Mouse (Mus musculus) MEL (cell line): ENCODE measurements at regions not wholly inside any gene's neighbourhood (a gene's known extent, or its start where the extent isn't known, plus 50 kb on each side); places are given as distances from the start of the nearest gene placed in this dataset.

Experiments
- DNase-seq: peaks from one replicate; pipeline ENCODE4 v3.0.0; 2011; ENCODE audit warnings: low read depth, low spot score
- H3K27ac ChIP-seq: 2 replicates; pipeline ENCODE4 v1.5.1; 2012; ENCODE audit warnings: low read depth, mild to moderate bottlenecking, control low read depth, low read length, moderate library complexity; ENCODE audit not compliant: control insufficient read depth
- H3K27me3 ChIP-seq, 2 experiments: fragments of 150-350 bp in 1 of 2; sonication (generic) in 1 of 2; 2 replicates each; pipeline ENCODE4 v1.6.1; 2012; ENCODE audit warnings: low read length in 2 of 2, mild to moderate bottlenecking in 2 of 2, improper control_type of control experiment in 1 of 2, moderate library complexity in 1 of 2; ENCODE audit not compliant: insufficient read depth in 2 of 2, control insufficient read depth in 1 of 2
- H3K36me3 ChIP-seq, 2 experiments: 2 replicates each; pipeline ENCODE4 v1.6.1; 2012 to 2014; ENCODE audit warnings: low read length in 2 of 2, improper control_type of control experiment in 1 of 2, inconsistent platforms in 1 of 2, mild to moderate bottlenecking in 1 of 2; ENCODE audit not compliant: insufficient read depth in 2 of 2, control insufficient read depth in 1 of 2
- H3K4me1 ChIP-seq, 2 experiments: fragments of 150-350 bp in 1 of 2; sonication (generic) in 1 of 2; 2 replicates each; pipeline ENCODE4 v1.6.1; 2012; ENCODE audit warnings: low read length in 2 of 2, improper control_type of control experiment in 1 of 2, mild to moderate bottlenecking in 1 of 2; ENCODE audit not compliant: insufficient read depth in 2 of 2, control insufficient read depth in 1 of 2
- H3K4me3 ChIP-seq, 2 experiments: fragments of 150-350 bp in 1 of 2; sonication (generic) in 1 of 2; 2 replicates each; pipeline ENCODE4 v1.5.1; 2012; ENCODE audit warnings: low read depth in 2 of 2, low read length in 2 of 2, mild to moderate bottlenecking in 2 of 2, moderate library complexity in 2 of 2, control low read depth in 1 of 2, improper control_type of control experiment in 1 of 2; ENCODE audit not compliant: control insufficient read depth in 1 of 2, insufficient read depth in 1 of 2
- H3K79me2 ChIP-seq: 2 replicates; pipeline ENCODE4 v1.6.1; 2012; ENCODE audit warnings: mild to moderate bottlenecking, low read length, moderate library complexity; ENCODE audit not compliant: control insufficient read depth, poor library complexity, insufficient read depth
- H3K9ac ChIP-seq: 2 replicates; pipeline ENCODE4 v1.6.1; 2012; ENCODE audit warnings: low read depth, mild to moderate bottlenecking, control low read depth, low read length, moderate library complexity; ENCODE audit not compliant: control insufficient read depth, poor library complexity, severe bottlenecking
- H3K9me3 ChIP-seq: fragments of 150-350 bp; sonication (generic); replicated peaks from 2 replicates; pipeline ENCODE4 v1.6.1; 2012; ENCODE audit warnings: mild to moderate bottlenecking, low read length, improper control_type of control experiment, moderate library complexity; ENCODE audit not compliant: insufficient read depth
- CHD1 ChIP-seq: IDR thresholded peaks from 2 replicates; pipeline ENCODE4 v1.6.1; 2012; ENCODE audit warnings: low read depth, mild to moderate bottlenecking, inconsistent platforms, low read length, improper control_type of control experiment
- CHD2 ChIP-seq: IDR thresholded peaks from 2 replicates; pipeline ENCODE4 v1.6.1; 2011; ENCODE audit warnings: low read length, improper control_type of control experiment
- E2F4 ChIP-seq: IDR thresholded peaks from 2 replicates; pipeline ENCODE4 v1.6.1; 2011; ENCODE audit warnings: low read depth, low read length, improper control_type of control experiment, borderline replicate concordance
- EP300 ChIP-seq, 2 experiments: IDR thresholded peaks; 2 replicates each; pipeline ENCODE4 v1.6.1; 2011; ENCODE audit warnings: improper control_type of control experiment in 2 of 2, low read length in 2 of 2, low read depth in 1 of 2, mild to moderate bottlenecking in 1 of 2
- ETS1 ChIP-seq: IDR thresholded peaks from 2 replicates; pipeline ENCODE4 v1.6.1; 2012; ENCODE audit warnings: low read depth, mild to moderate bottlenecking, inconsistent platforms, low read length, improper control_type of control experiment, moderate library complexity
- GATA1 ChIP-seq: IDR thresholded peaks from 2 replicates; pipeline ENCODE4 v1.6.1; 2011; ENCODE audit warnings: low read depth, low read length, improper control_type of control experiment
- JUND ChIP-seq: IDR thresholded peaks from 2 replicates; pipeline ENCODE4 v1.6.1; 2011; ENCODE audit warnings: low read depth, mild to moderate bottlenecking, improper control_type of control experiment, low read length
- KAT2A ChIP-seq: conservative IDR thresholded peaks from 2 replicates; pipeline ENCODE4 v1.6.1; 2012; ENCODE audit warnings: low read depth, low read length, improper control_type of control experiment, inconsistent platforms
- MAFK ChIP-seq: IDR thresholded peaks from 2 replicates; pipeline ENCODE4 v1.6.1; 2011; ENCODE audit warnings: low read depth, mild to moderate bottlenecking, low read length, improper control_type of control experiment, borderline replicate concordance
- MAX ChIP-seq: IDR thresholded peaks from 2 replicates; pipeline ENCODE4 v1.6.1; 2011; ENCODE audit warnings: low read length, improper control_type of control experiment
- MAZ ChIP-seq: IDR thresholded peaks from 2 replicates; pipeline ENCODE4 v1.6.1; 2012; ENCODE audit warnings: low read depth, mild to moderate bottlenecking, inconsistent platforms, low read length, improper control_type of control experiment
- MXI1 ChIP-seq: IDR thresholded peaks from 2 replicates; pipeline ENCODE4 v1.6.1; 2011; ENCODE audit warnings: mild to moderate bottlenecking, low read depth, low read length, improper control_type of control experiment
- MYB ChIP-seq: IDR thresholded peaks from 2 replicates; pipeline ENCODE4 v1.6.1; 2011; ENCODE audit warnings: mild to moderate bottlenecking, low read depth, low read length, improper control_type of control experiment
- NELFE ChIP-seq: IDR thresholded peaks from 2 replicates; pipeline ENCODE4 v1.6.1; 2011; ENCODE audit warnings: low read depth, low read length, improper control_type of control experiment
- POLR2A ChIP-seq, 2 experiments: IDR thresholded peaks; 2 replicates each; pipeline ENCODE4 v1.6.1; 2011 to 2012; ENCODE audit warnings: low read length in 2 of 2, mild to moderate bottlenecking in 2 of 2, control low read depth in 1 of 2, improper control_type of control experiment in 1 of 2, low read depth in 1 of 2, moderate library complexity in 1 of 2; ENCODE audit not compliant: control insufficient read depth in 1 of 2, insufficient read depth in 1 of 2, poor library complexity in 1 of 2
- POLR2AphosphoS2 ChIP-seq: IDR thresholded peaks from 2 replicates; pipeline ENCODE4 v1.6.1; 2011; ENCODE audit warnings: low read length, improper control_type of control experiment
- POLR2AphosphoS5 ChIP-seq: IDR thresholded peaks from 2 replicates; pipeline ENCODE4 v1.6.1; 2012; ENCODE audit warnings: low read depth, borderline replicate concordance, mild to moderate bottlenecking, inconsistent platforms, low read length, moderate library complexity, mixed read lengths
- RAD21 ChIP-seq: IDR thresholded peaks from 2 replicates; pipeline ENCODE4 v1.6.1; 2011; ENCODE audit warnings: mild to moderate bottlenecking, low read depth, low read length, improper control_type of control experiment
- SMC3 ChIP-seq: IDR thresholded peaks from 2 replicates; pipeline ENCODE4 v1.6.1; 2011; ENCODE audit warnings: low read depth, low read length, improper control_type of control experiment
- TAL1 ChIP-seq: IDR thresholded peaks from 2 replicates; pipeline ENCODE4 v1.6.1; 2012; ENCODE audit warnings: mild to moderate bottlenecking, inconsistent platforms, low read length, moderate library complexity, mixed read lengths
- TBP ChIP-seq: IDR thresholded peaks from 2 replicates; pipeline ENCODE4 v1.8.0; 2011; ENCODE audit warnings: low read depth, low read length, improper control_type of control experiment
- USF1 ChIP-seq: IDR thresholded peaks from 2 replicates; pipeline ENCODE4 v1.6.1; 2014; ENCODE audit warnings: low read depth, mild to moderate bottlenecking, inconsistent platforms, low read length, improper control_type of control experiment, moderate library complexity
- USF2 ChIP-seq, 2 experiments: IDR thresholded peaks; 2 replicates each; pipeline ENCODE4 v1.6.1; 2011 to 2012; ENCODE audit warnings: improper control_type of control experiment in 2 of 2, low read length in 2 of 2, borderline replicate concordance in 1 of 2, inconsistent platforms in 1 of 2, low read depth in 1 of 2, mild to moderate bottlenecking in 1 of 2; ENCODE audit not compliant: insufficient read depth in 1 of 2
- ZKSCAN1 ChIP-seq: IDR thresholded peaks from 2 replicates; pipeline ENCODE4 v1.6.1; 2012; ENCODE audit warnings: low read depth, mild to moderate bottlenecking, inconsistent platforms, low read length, improper control_type of control experiment, moderate library complexity
- ZMIZ1 ChIP-seq: IDR thresholded peaks from 2 replicates; pipeline ENCODE4 v1.6.1; 2012; ENCODE audit warnings: low read depth, mild to moderate bottlenecking, inconsistent platforms, low read length, improper control_type of control experiment, moderate library complexity

DNA sequence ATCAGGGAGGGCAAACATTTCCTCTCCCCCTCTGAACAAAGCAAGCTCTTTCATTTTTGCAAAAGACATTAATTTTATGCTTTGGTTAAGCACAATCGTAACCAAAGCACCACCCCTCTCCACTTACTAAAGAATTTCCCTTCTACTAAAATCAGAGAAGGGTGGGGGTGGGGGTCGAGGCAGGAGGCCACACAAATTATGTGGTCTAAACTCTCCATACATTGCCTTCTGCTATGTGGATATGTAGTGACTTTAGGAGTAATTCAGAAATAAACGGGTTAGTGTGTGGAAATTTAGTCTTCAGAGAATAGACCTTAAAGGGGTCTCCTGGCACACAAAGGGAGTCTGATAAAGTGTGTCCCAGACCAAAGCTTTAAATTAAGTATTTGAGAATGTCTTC, 204.1 kb upstream of the Sfrp2 start:
- H3K9ac ChIP-seq: no peak overlapping the region

DNA sequence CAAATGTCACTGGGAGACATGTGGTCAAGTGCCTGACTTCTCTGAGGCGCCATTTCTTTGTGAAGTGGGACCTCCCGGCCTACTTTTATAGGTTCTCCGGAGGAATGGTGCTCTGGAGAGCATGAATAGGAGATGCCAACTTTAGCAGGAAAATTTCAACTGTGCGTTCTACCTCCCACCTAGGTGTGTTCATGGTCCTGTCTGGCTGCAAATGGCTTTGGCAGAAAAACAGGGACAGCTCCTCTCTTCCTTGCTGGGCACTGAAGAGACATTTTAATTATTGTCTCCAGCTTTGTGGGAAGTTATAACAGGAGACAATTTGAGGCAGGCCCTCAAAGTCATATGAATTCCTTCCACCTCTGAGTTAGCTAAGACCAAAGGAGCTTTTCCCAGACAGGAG, 190.6 kb upstream of the Sfrp2 start:
- no peak overlapping the region for H3K4me3 ChIP-seq
- no peaks in the 10 kb centered on the region for H3K79me2 ChIP-seq

More for the DNA sequence above, 204.1 kb upstream of the Sfrp2 start:
- Histone ChIP-seq H3K27me3 (no peaks in the 10 kb centered on the region), H3K79me2 (no peaks in the 10 kb centered on the region)
- no peak for DNase-seq
- TF ChIP-seq MXI1 (no peak), TBP (no peak), USF1 (no peak), POLR2AphosphoS5 (no peak), CHD1 (no peak), MAX (no peak), NELFE (no peak), ETS1 (no peak), EP300 (IDR thresholded peaks at IDR 0.05; ENCODE audit: low read depth in 1 of 2, low read length in 2 of 2) (no peak), CHD2 (no peak)
- TF ChIP-seq, all 39 proteins: peak for 0
- Histone ChIP-seq H3K4me3 (no peak overlapping the region), H3K4me1 (no peaks in the 10 kb centered on the region), H3K27ac (no peak overlapping the region), H3K9me3 (no peaks in the 10 kb centered on the region), H3K36me3 (no peaks in the 10 kb centered on the region)

More for the DNA sequence above, 190.6 kb upstream of the Sfrp2 start:
- TF ChIP-seq GATA1 (no peak), TAL1 (no peak), ZKSCAN1 (no peak), MAFK (no peak), POLR2AphosphoS2 (no peak), MYB (no peak), SMC3 (no peak), USF2 (IDR thresholded peaks at IDR 0.05; ENCODE audit: borderline replicate concordance in 1 of 2, insufficient read depth in 1 of 2, low read depth in 1 of 2, low read length in 2 of 2) (no peak), RAD21 (no peak), JUND (no peak), E2F4 (no peak), MAZ (no peak), CHD2 (no peak), NELFE (no peak), CHD1 (no peak), POLR2A (IDR thresholded peaks at IDR 0.05; ENCODE audit: control insufficient read depth in 1 of 2, insufficient read depth in 1 of 2, low read depth in 1 of 2, low read length in 2 of 2, poor library complexity in 1 of 2) (no peak), KAT2A (no peak), EP300 (IDR thresholded peaks at IDR 0.05; ENCODE audit: low read depth in 1 of 2, low read length in 2 of 2) (no peak), ZMIZ1 (no peak)
- TF ChIP-seq, all 39 proteins: peak for 0
- Histone ChIP-seq H3K9ac (no peak overlapping the region), H3K27me3 (no peaks in the 10 kb centered on the region), H3K4me1 (no peaks in the 10 kb centered on the region), H3K36me3 (no peaks in the 10 kb centered on the region), H3K27ac (no peak overlapping the region), H3K9me3 (no peaks in the 10 kb centered on the region)
- DNase-seq: no peak
